Mouse (Mus musculus) frontal cortex, adult 2 months (tissue): ENCODE results near the gene Garnl3. TPM values are rescaled to one million over a fixed set of nuclear protein-coding genes. Genes with fewer than 3 reads are reported as not detected.
"Not testable (repeated sequence)": the region's sequence is repeated elsewhere in the genome, so short reads cannot be mapped to it uniquely, and the experiment has no call there.

Source experiments
- DNase-seq, 2 experiments: peaks; one replicate each; pipeline ENCODE4 v3.0.0; 2022; ENCODE audit warnings: low spot score in 1 of 2; ENCODE audit errors: extremely low spot score in 1 of 2
- polyA plus RNA-seq: library from polyadenylated mRNA; depleted of rRNA; stranded (reverse); fragments of >200 nt; gene quantifications from 2 replicates; pipeline ENCODE4 v1.2.3, GENCODE M21; 2012

Garnl3 gene
- polyA plus RNA-seq, 1 experiment = 76.2 TPM

DNA sequence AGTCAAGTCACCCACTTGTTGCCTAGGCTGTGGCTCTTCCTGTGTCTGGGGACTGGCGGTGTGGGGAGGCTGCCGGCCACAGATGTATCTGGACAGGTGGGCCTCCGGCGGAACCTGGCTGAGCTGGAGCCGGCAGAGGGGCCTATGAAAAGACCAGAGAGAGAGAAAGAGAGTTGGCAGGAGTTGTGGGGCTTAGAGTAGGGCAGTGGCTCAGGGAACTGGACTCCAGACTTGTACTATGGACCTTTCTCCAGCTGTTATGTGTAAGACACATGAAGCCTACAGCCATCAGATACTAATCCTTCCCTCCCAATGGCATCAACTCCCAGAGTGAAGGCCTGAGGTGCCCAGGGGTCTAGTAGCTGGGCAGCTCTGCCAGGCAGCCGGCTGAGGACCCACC is 27.4 kb upstream of the Garnl3 start:
- no peak for DNase-seq

DNA sequence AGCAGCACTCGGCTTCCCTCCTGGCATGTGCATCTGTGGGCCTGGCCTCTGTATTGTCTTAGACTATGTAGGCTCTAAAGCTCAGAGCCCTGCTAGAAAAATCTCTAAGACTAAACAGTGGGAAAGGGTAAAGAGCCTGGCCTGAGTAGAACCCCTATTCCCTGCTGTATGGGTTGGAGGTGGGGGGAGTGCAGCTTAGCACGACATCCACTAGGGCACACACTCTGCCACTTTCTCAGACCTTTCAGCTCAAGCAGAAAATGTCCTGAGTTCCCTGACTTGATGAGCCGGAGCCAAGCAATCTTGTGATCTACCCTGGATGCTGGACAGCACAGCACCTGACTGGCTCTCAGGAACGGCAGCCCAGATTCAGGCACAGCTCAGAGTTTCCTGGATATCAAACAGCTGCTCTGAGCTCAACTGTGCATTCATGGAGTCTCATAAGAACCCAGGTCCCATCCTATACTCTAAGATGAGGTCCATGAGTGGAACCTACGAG is 24.9 kb upstream of the Garnl3 start:
- no peak for DNase-seq

DNA sequence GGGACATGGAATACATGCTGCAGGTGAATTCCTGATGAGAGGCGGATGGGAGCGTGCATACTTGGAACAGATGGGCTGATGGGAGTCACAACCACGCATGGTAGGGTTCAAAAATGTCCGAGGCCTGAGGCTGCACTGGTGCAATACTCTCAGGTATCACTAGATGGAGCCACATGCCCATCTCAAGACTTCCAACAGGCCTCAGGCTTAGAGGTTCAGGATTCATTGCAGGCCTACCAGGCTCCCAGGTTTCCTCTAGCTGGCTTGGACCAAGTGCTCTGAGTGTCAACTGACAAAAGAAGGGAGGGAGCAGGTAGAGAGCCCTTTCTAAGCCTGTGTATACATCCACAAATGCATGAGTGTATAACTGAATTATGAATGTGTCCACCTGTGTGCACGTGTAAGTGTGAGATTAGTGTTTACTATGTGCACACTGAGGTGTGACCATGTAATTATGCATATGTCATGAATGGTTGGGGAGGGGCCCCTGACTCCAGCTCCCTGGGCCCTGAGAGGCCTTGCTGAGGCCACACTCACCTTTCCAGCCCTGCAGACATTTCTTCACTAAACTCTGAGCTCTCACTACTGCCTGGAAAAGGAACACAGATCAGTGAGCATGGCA is 23.4 kb upstream of the Garnl3 start:
- DNase-seq = peak; percentile 53 to 90

DNA sequence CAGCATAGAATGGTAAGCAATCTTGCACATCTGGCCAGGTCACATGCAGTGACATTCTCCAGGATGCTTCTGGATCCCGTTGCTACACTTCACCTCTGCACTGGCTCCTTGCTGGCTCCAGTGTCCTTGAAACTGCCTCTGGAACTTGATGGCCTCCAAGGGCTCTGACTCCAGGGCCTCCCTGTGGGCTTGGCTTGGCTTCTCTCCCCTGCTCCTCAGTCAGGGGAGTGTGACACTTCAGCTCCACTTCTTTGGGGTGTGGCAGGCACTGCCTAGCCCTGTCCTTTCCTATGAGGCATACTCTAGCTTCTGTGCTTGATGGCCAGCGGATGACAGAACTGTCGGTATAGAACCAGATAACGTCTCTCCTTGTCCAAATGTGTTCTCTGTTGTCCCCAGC is 15.5 kb upstream of the Garnl3 start:
- no peak for DNase-seq

DNA sequence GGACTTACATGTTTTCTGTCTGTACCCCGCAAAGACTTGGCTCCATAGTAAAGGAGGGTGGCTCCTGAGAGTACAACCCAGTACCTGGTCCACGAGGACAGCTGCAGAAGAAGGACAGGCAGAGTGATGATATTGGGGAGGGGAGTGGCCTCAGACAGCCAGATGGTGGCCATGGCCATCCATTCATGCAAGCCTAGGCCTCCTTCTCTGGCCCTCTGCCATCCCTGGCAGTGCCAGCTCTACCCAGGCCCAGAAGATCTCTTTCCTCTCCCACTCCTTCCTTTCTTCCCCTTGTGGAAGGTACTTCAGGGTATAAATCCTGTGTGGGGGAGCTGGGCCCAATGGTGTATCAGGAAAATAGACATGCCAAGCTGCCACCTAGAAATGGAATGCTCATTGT is 11.8 kb upstream of the Garnl3 start:
- DNase-seq = no peak

DNA sequence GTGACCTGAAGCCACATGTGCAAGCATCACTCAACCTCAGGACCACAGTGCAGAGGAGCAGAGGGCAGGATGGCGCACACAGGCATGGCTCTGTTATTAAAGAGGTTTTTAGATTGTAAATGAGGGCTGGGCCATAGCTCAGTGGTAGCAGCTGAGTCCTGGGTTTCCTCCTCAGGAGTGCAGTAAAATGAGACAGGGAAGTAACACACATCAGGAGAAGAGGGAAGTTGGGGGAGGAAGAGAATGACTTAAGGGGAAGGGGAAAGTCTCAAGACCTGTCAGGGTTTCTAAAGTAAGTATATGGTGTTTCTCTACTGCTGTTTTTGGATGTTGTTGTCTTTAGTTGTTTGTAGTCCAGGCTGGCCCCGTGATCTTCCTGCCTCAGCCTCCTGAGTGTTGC is 7.0 kb upstream of the Garnl3 start:
- DNase-seq = no peak

DNA sequence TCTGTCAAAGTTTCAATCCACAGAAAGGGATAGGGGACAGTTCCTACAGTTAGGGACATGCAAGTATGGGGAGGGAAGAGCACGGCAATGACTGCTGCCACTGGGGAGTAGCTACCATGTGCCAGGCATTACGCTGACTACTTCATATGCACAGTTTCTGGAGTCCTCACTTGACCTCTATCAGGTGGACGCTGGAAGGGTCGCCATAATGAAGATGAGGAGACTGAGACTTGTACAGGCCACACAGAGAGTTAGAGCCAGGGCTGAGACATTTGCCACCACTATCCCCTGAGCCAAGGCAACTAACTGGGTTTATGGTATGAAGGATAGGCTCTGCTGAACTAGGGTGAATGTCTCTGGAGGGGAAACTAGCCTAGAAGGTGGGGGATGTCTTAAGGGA is 6.3 kb upstream of the Garnl3 start:
- no peak for DNase-seq

DNA sequence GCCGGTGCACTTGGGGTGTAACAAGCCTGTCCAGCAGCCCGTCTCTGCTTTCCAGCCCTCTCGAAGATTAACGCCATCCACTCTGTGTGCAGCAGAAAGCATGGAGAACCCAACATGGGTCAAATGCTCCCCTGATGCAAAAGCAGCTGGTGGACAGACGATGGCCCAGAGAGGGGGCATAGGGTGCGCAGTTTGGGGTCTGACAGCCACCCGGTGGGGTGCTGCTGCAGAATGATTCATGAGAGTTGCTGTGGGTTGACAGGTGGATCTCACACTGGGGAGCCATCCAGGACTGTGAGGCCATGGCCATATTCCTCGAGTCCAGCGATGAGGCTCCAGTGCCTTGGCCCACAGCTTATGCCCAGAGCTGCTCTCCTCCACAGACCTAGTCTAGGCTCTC is 5.8 kb upstream of the Garnl3 start:
- no peak for DNase-seq

DNA sequence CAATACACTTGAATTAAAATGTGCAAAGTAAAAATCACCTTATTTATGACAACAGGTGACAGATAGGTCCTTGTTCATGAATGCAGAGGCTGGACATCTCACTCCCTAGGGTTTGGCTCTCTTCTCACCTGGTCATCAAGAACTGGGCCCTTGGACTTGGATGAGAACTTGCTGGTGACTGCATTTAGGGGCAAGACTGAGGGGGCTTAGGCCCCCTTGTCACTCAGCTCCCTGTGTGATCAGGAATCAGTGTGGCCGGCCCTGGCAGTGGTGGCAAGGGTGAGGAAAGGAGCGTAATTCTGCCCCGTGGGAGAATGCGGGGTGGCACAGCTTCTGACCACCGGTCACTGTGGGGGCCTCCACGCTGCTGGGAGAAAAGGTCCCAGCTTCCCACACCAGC is 4.9 kb upstream of the Garnl3 start:
- DNase-seq = no peak

DNA sequence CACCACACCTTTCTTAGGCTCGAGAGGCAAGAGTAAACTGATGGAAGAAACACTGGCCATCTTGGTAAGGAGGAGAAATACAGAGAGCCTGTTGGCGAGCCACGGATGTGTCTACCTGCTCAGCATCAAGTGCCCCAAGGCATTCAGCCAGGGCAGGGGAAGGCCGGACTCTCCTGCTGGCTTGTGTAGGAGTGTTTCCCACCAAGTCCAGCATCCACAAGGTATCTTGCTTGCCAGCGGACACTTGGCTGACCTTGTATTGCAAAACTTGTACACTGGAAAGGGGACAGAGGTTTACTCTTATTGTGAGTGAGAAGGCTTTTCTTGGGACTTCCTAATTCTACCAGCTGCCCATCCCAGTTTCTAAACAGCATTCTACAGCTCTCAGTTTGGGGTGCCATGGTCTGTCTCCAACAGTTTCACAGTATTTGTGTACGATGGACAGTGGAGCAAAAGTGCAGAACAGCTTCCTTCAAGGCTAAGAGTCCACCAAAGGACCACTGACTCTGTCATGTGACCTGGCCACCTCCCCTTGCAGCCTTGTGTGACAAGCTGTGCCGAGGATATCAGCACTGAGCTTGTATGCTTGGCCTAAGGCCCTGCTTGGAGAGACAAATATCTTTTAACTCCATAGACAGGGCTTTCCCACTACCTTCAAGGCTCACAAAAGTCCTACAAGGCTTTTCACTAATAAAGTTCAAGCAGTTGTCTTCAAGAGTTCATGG is 3.5 kb upstream of the Garnl3 start:
- DNase-seq = no peak

DNA sequence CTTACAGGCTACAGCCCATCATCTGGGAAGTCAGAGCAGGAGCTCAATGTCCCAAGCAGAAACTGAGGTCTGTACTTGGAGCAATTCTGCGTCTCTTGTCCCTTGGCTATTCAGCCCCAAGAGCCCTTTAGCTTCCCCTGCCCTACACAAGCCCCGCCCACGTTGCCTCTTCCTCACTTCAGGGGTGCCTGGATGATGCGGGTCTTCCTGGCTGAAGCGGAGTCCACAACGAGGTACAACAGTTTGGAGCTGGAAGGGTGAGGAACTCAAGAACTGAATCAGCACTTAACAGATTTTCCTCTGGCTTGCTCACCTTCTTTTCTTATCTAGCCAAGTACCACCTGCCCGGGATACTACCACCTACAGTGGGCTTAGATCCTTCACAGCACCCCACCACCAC is 852 bp upstream of the Garnl3 start:
- DNase-seq = no peak

DNA sequence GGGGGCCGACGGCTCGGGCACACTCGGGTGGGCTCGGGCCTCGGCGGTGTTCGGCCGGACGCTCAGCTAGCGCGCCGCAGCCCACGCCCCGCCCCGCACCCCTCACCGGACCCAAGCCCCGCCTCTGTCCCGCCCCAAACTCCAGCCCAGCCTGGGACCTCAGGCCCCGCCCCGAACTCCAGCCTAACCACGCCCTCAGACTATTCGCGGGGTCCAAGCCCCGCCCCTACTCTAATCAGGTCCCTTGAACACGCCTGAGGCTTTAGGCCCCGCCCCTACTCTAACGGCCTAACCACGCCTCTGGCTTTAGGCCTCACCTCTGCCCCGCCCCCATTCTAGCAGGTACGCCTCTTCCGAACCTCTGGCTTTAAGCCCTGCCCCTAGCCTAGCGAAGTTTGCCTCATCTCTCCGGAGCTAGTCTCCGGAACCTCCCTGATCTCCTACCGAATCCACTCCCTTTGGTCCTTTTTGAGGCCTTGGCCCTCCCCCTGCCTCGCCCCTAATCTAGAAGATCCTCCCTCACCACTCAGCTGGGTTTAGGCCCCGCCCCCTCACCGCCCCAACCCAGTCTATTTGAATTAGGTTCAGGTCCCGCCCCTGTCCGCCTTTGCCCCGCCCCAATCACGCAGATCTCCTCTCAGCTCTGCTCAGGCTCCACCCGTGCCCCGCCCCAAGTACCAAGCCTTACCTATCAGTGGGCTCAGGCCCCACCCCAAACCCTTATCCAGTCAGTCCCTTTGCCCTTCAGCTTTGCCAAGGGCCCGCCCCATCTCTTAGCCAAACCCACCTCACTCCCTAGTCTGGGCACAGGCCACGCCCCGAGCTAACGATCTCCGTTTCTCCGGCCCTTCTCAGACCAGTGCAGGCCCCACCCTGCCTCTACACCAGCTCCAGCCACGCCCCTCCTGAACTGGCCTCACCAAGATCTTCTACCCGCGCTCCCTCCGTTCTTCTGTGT is 649 bp downstream of the Garnl3 start:
- peak; percentile 94 to 96 for DNase-seq

DNA sequence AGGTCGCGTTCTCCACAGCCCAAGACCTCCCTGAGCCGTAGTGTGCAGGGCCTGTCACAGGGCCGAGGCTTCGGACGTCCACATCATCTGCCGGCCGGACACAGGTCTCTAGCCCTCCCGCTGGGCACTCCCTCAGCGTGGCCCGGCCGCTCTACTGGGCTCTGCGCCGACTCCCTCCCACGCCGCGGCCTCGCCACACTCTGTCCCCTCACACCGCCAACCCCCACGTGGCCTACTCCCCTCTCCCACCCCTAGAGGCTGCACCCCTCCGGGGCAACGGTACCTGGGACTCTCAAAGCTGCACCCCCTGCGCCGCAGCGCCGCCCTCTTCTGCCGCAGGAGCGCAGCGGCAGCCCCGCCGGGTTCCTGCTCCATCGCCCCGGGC is 1.3 kb downstream of the Garnl3 start:
- peak in 1 of 2 experiments; percentile 36 for DNase-seq

DNA sequence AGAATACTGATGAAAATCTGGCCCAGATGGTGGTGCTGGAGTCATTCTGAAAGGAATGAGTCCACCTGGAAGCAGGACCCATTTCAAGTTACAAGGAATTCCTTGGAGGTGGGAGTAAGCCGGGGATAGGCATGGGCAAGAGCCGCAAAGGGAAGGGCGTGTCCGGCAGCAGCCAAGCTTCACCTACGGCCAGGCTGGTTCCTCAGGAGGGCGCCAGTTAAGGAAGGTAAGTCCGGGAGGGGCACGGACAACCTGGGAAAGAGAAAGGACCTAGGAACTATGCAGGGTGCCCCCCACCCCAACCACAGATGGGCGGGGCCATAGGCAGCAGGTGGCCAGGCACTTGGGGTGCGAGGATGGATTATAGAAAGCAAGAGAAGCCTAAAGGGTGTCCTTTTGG is 1.8 kb downstream of the Garnl3 start:
- DNase-seq = no peak

DNA sequence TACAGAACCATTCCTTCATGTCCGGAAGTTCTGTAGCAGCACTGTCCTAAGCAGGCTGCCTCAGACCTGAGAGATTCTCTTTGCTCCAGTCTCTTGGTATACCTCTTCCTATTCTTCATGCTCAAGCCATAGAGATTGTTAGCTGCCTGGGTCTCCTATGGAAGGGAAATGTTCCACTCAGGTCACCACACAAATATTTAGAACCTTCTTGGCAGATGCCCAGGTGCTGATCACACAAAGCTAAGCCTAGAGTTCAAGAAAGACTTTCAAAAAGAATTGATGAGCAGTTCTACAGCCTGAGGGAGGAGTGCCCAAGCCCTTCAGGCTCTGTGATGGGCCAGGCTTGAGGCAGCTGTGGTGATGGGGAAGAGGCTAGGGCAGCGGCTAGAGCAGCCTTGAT is 2.4 kb downstream of the Garnl3 start:
- no peak for DNase-seq

DNA sequence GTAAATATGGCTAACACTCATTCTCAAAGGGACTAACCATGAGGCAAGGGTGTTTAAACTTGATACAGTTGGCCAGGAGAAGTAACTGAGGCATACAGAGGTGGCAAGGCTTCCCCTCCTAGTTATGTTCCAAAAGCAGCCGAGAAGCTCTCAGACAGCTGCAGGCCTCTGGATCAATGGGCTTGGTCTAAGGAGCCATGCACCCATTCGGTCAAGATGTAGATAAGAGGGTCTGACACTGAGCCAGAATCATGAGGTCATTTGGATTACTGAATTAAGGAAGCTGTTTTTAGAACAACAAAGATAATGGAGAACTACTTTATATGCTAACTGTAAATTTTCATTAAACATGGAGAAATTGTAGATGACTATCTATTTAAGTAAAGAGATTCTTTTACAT is 4.2 kb downstream of the Garnl3 start:
- no peak for DNase-seq

DNA sequence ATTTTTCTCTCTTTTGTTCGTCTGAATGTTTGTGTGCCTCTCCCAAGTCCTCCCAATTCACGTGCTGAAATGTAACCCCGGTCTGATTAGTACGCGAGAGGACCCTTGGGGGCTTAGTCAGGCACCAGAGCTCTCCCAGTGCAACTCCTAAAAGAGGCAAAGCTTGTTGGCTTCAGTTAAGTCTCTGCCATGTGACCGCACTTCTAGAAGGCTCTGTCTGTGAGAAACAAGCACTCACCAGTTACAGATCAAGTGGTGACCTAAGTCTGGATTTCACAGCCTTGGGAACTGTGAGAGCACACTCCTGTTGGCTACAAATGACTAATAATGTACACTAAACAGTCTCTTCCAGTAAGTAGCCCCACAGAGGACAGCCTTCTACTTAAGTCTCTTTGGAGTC is 8.6 kb downstream of the Garnl3 start:
- DNase-seq = no peak

DNA sequence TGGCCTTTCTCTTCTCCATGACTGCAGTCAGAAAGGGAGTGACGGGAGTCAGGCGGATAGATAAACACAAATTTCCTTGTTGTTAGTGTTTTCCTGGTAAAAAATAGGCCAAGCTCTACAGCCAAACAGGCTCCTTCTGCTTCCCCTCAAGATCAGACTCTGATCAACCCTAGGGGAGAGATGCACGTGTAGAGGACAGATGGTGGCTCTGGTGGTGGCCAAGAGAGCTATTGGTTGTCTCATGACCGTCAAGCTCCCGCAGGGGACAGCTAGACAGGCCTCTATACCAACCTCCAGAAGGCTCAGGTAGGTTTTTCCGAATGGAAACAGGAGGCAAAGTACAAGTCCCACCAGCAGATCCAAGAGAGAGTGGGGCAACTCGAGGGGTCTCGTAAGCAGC is 30.9 kb downstream of the Garnl3 start:
- no peak for DNase-seq

DNA sequence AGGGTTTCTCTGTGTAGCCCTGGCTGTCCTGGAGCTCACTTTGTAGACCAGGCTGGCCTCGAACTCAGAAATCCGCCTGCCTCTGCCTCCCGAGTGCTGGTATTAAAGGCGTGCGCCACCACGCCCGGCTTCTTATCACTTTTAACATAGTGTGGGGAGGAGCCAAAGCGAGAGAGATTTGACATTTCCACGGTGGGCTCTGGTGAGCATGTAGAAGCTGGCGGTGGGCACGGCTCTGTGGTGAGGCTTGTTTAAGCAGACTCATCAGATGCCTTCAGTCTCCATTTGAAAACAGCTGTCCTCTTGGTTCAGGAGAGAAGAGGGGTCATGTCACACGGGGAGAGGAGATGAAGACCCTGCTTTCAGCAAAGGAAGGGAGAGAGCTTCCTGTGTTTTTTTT is 34.1 kb downstream of the Garnl3 start:
- DNase-seq = not testable (repeated sequence)

DNA sequence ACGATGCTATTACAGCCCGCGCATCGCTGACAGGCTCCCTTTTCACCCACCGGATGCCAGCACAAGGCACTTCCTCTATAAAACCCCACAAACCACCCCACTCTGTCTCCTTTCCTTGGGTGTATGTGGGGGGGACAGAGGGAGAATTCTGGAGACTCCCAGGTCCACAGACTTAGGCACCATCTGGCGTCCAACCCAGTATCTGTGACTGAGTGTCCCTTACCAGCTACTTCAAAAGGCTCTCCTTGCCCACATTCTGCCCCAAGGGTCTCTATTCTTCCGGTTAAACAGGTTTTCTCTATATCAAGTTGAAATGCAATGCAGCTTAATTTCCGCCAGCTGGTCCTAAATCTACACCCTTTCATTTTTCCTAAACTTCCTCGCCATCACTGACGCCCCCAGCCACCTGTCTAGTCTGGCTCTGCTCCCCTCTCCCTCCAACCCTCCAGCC is 36.2 kb downstream of the Garnl3 start:
- DNase-seq = peak in 1 of 2 experiments; percentile 69
